Mouse (Mus musculus): ENCODE data around the gene Ass1.

DNA sequence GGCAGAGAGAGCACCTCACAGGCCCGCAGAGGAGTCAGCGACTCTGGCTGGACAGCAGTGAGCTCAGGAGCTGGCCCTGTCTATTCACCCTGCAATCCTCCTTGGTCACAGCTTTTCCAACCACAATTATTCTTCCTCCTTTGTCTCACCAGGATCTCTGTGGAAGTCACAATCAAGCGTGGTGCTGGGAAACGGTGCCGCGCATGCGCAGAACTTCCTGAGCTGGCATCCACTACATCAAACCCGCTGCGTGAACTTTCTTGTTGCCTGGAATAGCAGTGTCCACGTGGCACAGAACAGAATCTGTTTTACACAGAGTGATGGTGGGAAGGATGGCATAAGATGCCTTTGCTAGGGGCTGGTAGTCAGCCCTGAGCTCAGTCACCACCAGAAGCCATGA, 82.0 kb downstream of the Ass1 start:
- TF ChIP-seq CTCF (IDR thresholded peaks at IDR 0.05; ENCODE audit: low read depth, low read length): no peak
- no peak for TF ChIP-seq POLR2A (IDR thresholded peaks at IDR 0.05; ENCODE audit: insufficient read depth, low read length)
- no peak for TF ChIP-seq EP300 (IDR thresholded peaks at IDR 0.05; ENCODE audit: insufficient read depth, low read depth, low read length)

Measured in ES-Bruce4 (cell line).